ENCODE assay signal across 14 mouse cellular contexts in genomic region chr10:45311624-45312023, GRCm38 (mm10). TPM values are rescaled to one million over a fixed set of nuclear protein-coding genes. Genes with fewer than 3 reads are reported as not detected.
DNase-seq lines count a peak whose midpoint lies in the region; ATAC-seq and TF ChIP-seq lines count a peak whose summit lies in the region.
"Had no signal": no experiment of that assay in that cellular context is flagged by ENCODE, and none has a peak within 500 bp of the region (broad histone marks: within the 10 kb centered on the region; RNA-seq: fewer than 3 reads in every experiment).

No protein-coding gene starts in this region.

- no peaks in the 10 kb centered on the region for H3K27me3 ChIP-seq in forebrain, embryonic 12.5 days
- no peaks in the 10 kb centered on the region for H3K27me3 ChIP-seq in forebrain, embryonic 11.5 days (ENCODE audit: control insufficient read depth, insufficient read depth, low read length)
- H3K27me3 ChIP-seq in stomach, embryonic 14.5 days (ENCODE audit: control insufficient read depth, insufficient read depth, low read length) = no peaks in the 10 kb centered on the region
- H3K27me3 ChIP-seq in stomach, postnatal 0 days (ENCODE audit: control insufficient read depth, insufficient read depth, low read length) = no peaks in the 10 kb centered on the region
- H3K27me3 ChIP-seq in hindbrain, embryonic 14.5 days (ENCODE audit: control insufficient read depth, insufficient read depth, low read length) = no peaks in the 10 kb centered on the region
- H3K27me3 ChIP-seq in liver, embryonic 11.5 days (replicated peaks; ENCODE audit: control insufficient read depth, insufficient read depth, low read length) = no peaks in the 10 kb centered on the region

- 71% methylated on average over 7 of the region's 7 CpGs for WGBS in forebrain, embryonic 12.5 days
- 80% methylated on average over 7 of the region's 7 CpGs for WGBS in forebrain, embryonic 11.5 days
- WGBS in stomach, embryonic 14.5 days = 71% methylated on average over 7 of the region's 7 CpGs
- 72% methylated on average over 7 of the region's 7 CpGs for WGBS in stomach, postnatal 0 days
- 49% methylated on average over 7 of the region's 7 CpGs for WGBS in hindbrain, embryonic 14.5 days
- 69% methylated on average over 7 of the region's 7 CpGs for WGBS in liver, embryonic 11.5 days

- no peak for DNase-seq in forebrain, embryonic 11.5 days (ENCODE audit: low spot score)
- DNase-seq in stomach, postnatal 0 days (ENCODE audit: low spot score) = no peak
- peak; percentile 30 for DNase-seq in hindbrain, embryonic 14.5 days (ENCODE audit: low spot score)
- no peak for DNase-seq in natural killer cell, adult 2 months (ENCODE audit: low spot score in 2 of 2)
- DNase-seq in liver, embryonic 11.5 days (ENCODE audit: low spot score) = no peak
- no peak for DNase-seq in left cerebral cortex, adult 8-10 months (ENCODE audit: low spot score in 2 of 2)
- DNase-seq: adrenal gland, adult 8-10 months; kidney, postnatal 25 days; layer of hippocampus, postnatal 36 days; lung, postnatal 4 days had no signal

- ATAC-seq in forebrain, embryonic 12.5 days (ENCODE audit: low FRiP score) = peak; percentile 39; the same call in 1 of the 2 replicates
- ATAC-seq in forebrain, embryonic 11.5 days (replicated peaks; ENCODE audit: low FRiP score) = no peak
- peak; percentile 33; the same call in 1 of the 2 replicates for ATAC-seq in stomach, embryonic 14.5 days (ENCODE audit: insufficient number of reproducible peaks, insufficient read depth, low FRiP score, low read depth)
- no peak for ATAC-seq in stomach, postnatal 0 days (ENCODE audit: low FRiP score, low TSS enrichment)
- peak; percentile 34; the same call in 1 of the 2 replicates for ATAC-seq in hindbrain, embryonic 14.5 days (ENCODE audit: low FRiP score)
- no peak for ATAC-seq in liver, embryonic 11.5 days (replicated peaks; ENCODE audit: low FRiP score)
- ATAC-seq: inflammation-experienced regulatory T-cells, adult 6 months had no signal

- no peaks in the 10 kb centered on the region for H3K9me3 ChIP-seq in forebrain, embryonic 12.5 days
- H3K9me3 ChIP-seq in forebrain, embryonic 11.5 days (ENCODE audit: control insufficient read depth, low read length) = no peaks in the 10 kb centered on the region
- no peaks in the 10 kb centered on the region for H3K9me3 ChIP-seq in stomach, embryonic 14.5 days (ENCODE audit: control insufficient read depth, low read depth, low read length)
- H3K9me3 ChIP-seq in stomach, postnatal 0 days (ENCODE audit: control insufficient read depth, low read length) = no peaks in the 10 kb centered on the region
- no peaks in the 10 kb centered on the region for H3K9me3 ChIP-seq in hindbrain, embryonic 14.5 days (ENCODE audit: control insufficient read depth, low read length)
- no peaks in the 10 kb centered on the region for H3K9me3 ChIP-seq in liver, embryonic 11.5 days (ENCODE audit: control insufficient read depth, low read length)

- TF ChIP-seq CTCF in stomach, postnatal 0 days (IDR thresholded peaks at IDR 0.05; ENCODE audit: low read depth) = no peak

- no peak overlapping the region for H3K4me3 ChIP-seq in forebrain, embryonic 12.5 days (replicated peaks)
- no peak overlapping the region for H3K4me3 ChIP-seq in forebrain, embryonic 11.5 days (ENCODE audit: low read depth, low read length)
- no peak overlapping the region for H3K4me3 ChIP-seq in stomach, embryonic 14.5 days (ENCODE audit: low read depth, low read length)
- no peak overlapping the region for H3K4me3 ChIP-seq in stomach, postnatal 0 days (ENCODE audit: low read depth, low read length)
- H3K4me3 ChIP-seq in hindbrain, embryonic 14.5 days (replicated peaks; ENCODE audit: low read length) = no peak overlapping the region
- H3K4me3 ChIP-seq in liver, embryonic 11.5 days (ENCODE audit: low read depth, low read length) = no peak overlapping the region

- H3K4me2 ChIP-seq in forebrain, embryonic 12.5 days = no peak overlapping the region
- H3K4me2 ChIP-seq in forebrain, embryonic 11.5 days (ENCODE audit: low read depth, low read length, severe bottlenecking) = no peak overlapping the region
- H3K4me2 ChIP-seq in stomach, embryonic 14.5 days (replicated peaks; ENCODE audit: low read depth, low read length) = no peak overlapping the region
- H3K4me2 ChIP-seq in stomach, postnatal 0 days (replicated peaks; ENCODE audit: low read depth) = no peak overlapping the region
- H3K4me2 ChIP-seq in hindbrain, embryonic 14.5 days (replicated peaks) = no peak overlapping the region
- no peak overlapping the region for H3K4me2 ChIP-seq in liver, embryonic 11.5 days

- no peak overlapping the region for H3K9ac ChIP-seq in forebrain, embryonic 12.5 days
- no peak overlapping the region for H3K9ac ChIP-seq in forebrain, embryonic 11.5 days (ENCODE audit: low read length)
- no peak overlapping the region for H3K9ac ChIP-seq in stomach, embryonic 14.5 days (replicated peaks; ENCODE audit: low read depth, low read length)
- no peak overlapping the region for H3K9ac ChIP-seq in stomach, postnatal 0 days (ENCODE audit: low read length)
- no peak overlapping the region for H3K9ac ChIP-seq in hindbrain, embryonic 14.5 days
- no peak overlapping the region for H3K9ac ChIP-seq in liver, embryonic 11.5 days (ENCODE audit: low read depth, low read length)
- H3K9ac ChIP-seq: liver, embryonic 14.5 days had no signal

- TF ChIP-seq EP300 in stomach, postnatal 0 days (optimal IDR thresholded peaks at IDR 0.05) = no peak

- H3K4me1 ChIP-seq in forebrain, embryonic 12.5 days = no peaks in the 10 kb centered on the region
- no peaks in the 10 kb centered on the region for H3K4me1 ChIP-seq in forebrain, embryonic 11.5 days (replicated peaks; ENCODE audit: control insufficient read depth, insufficient read depth, low read length)
- no peaks in the 10 kb centered on the region for H3K4me1 ChIP-seq in stomach, embryonic 14.5 days (ENCODE audit: control insufficient read depth, insufficient read depth, low read length)
- H3K4me1 ChIP-seq in stomach, postnatal 0 days (replicated peaks; ENCODE audit: control insufficient read depth, insufficient read depth) = no peaks in the 10 kb centered on the region
- no peaks in the 10 kb centered on the region; the same call in 1 of the 2 replicates for H3K4me1 ChIP-seq in hindbrain, embryonic 14.5 days (replicated peaks; ENCODE audit: control insufficient read depth, insufficient read depth, low read length)
- no peaks in the 10 kb centered on the region for H3K4me1 ChIP-seq in liver, embryonic 11.5 days (replicated peaks; ENCODE audit: control insufficient read depth, insufficient read depth, low read length)

- no peak overlapping the region for H3K27ac ChIP-seq in forebrain, embryonic 12.5 days
- no peak overlapping the region for H3K27ac ChIP-seq in forebrain, embryonic 11.5 days (ENCODE audit: low read depth, low read length)
- H3K27ac ChIP-seq in stomach, embryonic 14.5 days (ENCODE audit: low read length) = no peak overlapping the region
- H3K27ac ChIP-seq in stomach, postnatal 0 days (replicated peaks) = no peak overlapping the region
- no peak overlapping the region for H3K27ac ChIP-seq in hindbrain, embryonic 14.5 days
- no peak overlapping the region for H3K27ac ChIP-seq in liver, embryonic 11.5 days (ENCODE audit: low read depth, low read length)
- H3K27ac ChIP-seq: liver, embryonic 14.5 days had no signal

- no peaks in the 10 kb centered on the region for H3K36me3 ChIP-seq in forebrain, embryonic 12.5 days (replicated peaks)
- no peaks in the 10 kb centered on the region for H3K36me3 ChIP-seq in forebrain, embryonic 11.5 days (ENCODE audit: control insufficient read depth, insufficient read depth, low read length)
- H3K36me3 ChIP-seq in stomach, embryonic 14.5 days (ENCODE audit: control insufficient read depth, insufficient read depth, low read length) = no peaks in the 10 kb centered on the region
- H3K36me3 ChIP-seq in stomach, postnatal 0 days (ENCODE audit: control insufficient read depth, insufficient read depth, low read length) = no peaks in the 10 kb centered on the region
- H3K36me3 ChIP-seq in hindbrain, embryonic 14.5 days (replicated peaks; ENCODE audit: control insufficient read depth, insufficient read depth) = no peaks in the 10 kb centered on the region
- H3K36me3 ChIP-seq in liver, embryonic 11.5 days (ENCODE audit: control insufficient read depth, insufficient read depth, low read length) = peaks cover 3% of the 10 kb centered on the region; the same call in 1 of the 2 replicates

RNA-seq across cellular contexts. Expression of gene Bves, which starts 23.9 kb away (rescaled TPM):
- polyA plus RNA-seq in forebrain, embryonic 12.5 days (2016; fragmentation: Nextera tagmentation; extraction: Ambion mirVana) = 1.4 TPM in 2 replicates
- polyA plus RNA-seq in forebrain, embryonic 11.5 days (2014; fragmentation: Nextera tagmentation; extraction: Ambion mirVana) = 1.5 and 2.4 TPM in 2 replicates
- 6.0 and 7.4 TPM in 2 replicates for polyA plus RNA-seq in stomach, embryonic 14.5 days (2014; fragmentation: Nextera tagmentation; extraction: Ambion mirVana)
- polyA plus RNA-seq in stomach, postnatal 0 days (2015; fragmentation: Nextera tagmentation; extraction: Ambion mirVana) = 5.3 TPM in 2 replicates
- 2.4 and 2.6 TPM in 2 replicates for polyA plus RNA-seq in hindbrain, embryonic 14.5 days (2014; fragmentation: Nextera tagmentation; extraction: Ambion mirVana)
- polyA plus RNA-seq in liver, embryonic 11.5 days (2014; fragmentation: Nextera tagmentation; extraction: Ambion mirVana) = 1.2 and 1.4 TPM in 2 replicates
- total RNA-seq in left cerebral cortex, adult 8-10 months (2022) = under 1 TPM; 0.75 to 0.87 (median 0.81) TPM
- polyA plus RNA-seq: inflammation-experienced regulatory T-cells, adult 6 months had no signal

Comparison
In these comparisons a context has a peak if more than half of its experiments do, and no peak if none do; other contexts are left out.
1. ATAC-seq: peak in forebrain, embryonic 12.5 days (single experiment), stomach, embryonic 14.5 days (single experiment) and hindbrain, embryonic 14.5 days (single experiment); none in forebrain, embryonic 11.5 days (single experiment), stomach, postnatal 0 days (single experiment) and liver, embryonic 11.5 days (single experiment).